Comparison of ENCODE assay signal across 26 mouse cellular contexts in the genomic region with DNA sequence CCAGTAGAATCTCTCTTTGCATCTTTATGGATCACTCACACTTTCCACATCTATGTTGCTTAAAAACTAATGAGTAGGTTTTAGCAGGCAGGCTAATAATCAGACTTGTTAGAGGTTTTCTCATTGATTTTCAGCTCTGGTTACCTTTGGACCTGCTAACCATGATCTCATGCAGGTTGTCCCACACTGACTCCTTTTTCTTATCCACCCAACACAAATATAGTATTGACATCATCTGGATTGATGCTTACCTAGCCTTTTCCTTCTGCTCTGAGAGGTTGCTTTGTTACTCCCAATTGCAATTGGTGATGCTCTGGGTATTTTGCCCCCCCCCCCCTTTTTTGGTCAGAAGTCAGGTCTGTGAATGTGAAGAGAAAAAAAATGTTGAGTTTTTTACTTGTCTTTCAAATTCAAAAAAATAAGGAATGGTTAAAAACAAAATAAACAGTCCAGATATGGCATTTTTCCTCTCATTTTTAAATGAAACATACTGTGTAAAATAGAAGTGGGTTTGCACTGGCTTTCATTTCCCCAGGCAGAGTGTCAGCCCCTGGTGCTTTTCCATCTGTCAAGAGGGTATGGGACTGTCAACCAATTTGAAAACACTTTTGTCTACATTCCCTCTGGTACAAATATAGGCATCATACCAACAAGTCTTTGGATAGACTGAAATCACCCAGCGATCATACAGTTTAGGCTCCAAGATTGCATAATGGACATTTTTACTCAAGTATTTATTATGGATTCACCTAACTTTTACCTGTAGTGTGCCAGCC.
DNase-seq lines count a peak whose midpoint lies in the region; ATAC-seq and TF ChIP-seq lines count a peak whose summit lies in the region.
"Had no signal": no experiment of that assay in that cellular context is flagged by ENCODE, and none has a peak within 500 bp of the region (broad histone marks: within the 10 kb centered on the region; RNA-seq: fewer than 3 reads in every experiment).

No protein-coding gene starts in this region.

- no peak for TF ChIP-seq POLR2A in brain, embryonic 14.5 days (IDR thresholded peaks at IDR 0.05; ENCODE audit: borderline replicate concordance, extremely low read depth, insufficient read depth, insufficient read length, poor library complexity, severe bottlenecking)

- no peak overlapping the region for H3K27ac ChIP-seq in forebrain, embryonic 14.5 days (ENCODE audit: low read depth, low read length)
- H3K27ac ChIP-seq: embryonic facial prominence, embryonic 13.5 days; forebrain, embryonic 12.5 days; heart, embryonic 10.5 days; hindbrain, embryonic 14.5 days; limb, embryonic 13.5 days; midbrain, embryonic 12.5 days had no signal

- no peaks in the 10 kb centered on the region for H3K9me3 ChIP-seq in forebrain, embryonic 14.5 days (replicated peaks; ENCODE audit: control insufficient read depth, low read length)
- H3K9me3 ChIP-seq: embryonic facial prominence, embryonic 13.5 days; forebrain, embryonic 12.5 days; heart, embryonic 10.5 days; limb, embryonic 13.5 days; midbrain, embryonic 12.5 days had no signal

- no peak overlapping the region for H3K4me3 ChIP-seq in forebrain, embryonic 14.5 days (ENCODE audit: low read depth, low read length)
- H3K4me3 ChIP-seq: embryonic facial prominence, embryonic 13.5 days; forebrain, embryonic 12.5 days; heart, embryonic 10.5 days; limb, embryonic 13.5 days; midbrain, embryonic 12.5 days had no signal

- ATAC-seq in forebrain, embryonic 14.5 days: no peak
- ATAC-seq: activated CD4-positive, CD25-positive, alpha-beta regulatory T cell, adult 4 months; inflammation-experienced regulatory T-cells, adult 6 months had no signal

- peak; percentile 96 for DNase-seq in brain, adult 2 months (ENCODE audit: low read depth, low spot score)
- peak; percentile 3 for DNase-seq in brain, embryonic 14.5 days (ENCODE audit: low read depth)
- peak; percentile 76 for DNase-seq in cerebellum, adult 8-10 months
- peak; percentile 82 to 86 for DNase-seq in cerebellum, postnatal 25 days
- no peak for DNase-seq in forebrain, embryonic 14.5 days (ENCODE audit: low spot score)
- no peak for DNase-seq in yolk sac, embryonic 10.5 days (ENCODE audit: low spot score)
- DNase-seq: adrenal gland, adult 2 months; adrenal gland, postnatal 36 days; B cell, adult 2 months; gastrocnemius, postnatal 25 days; heart, adult 11 months; heart, postnatal 36 days; kidney, adult 11 months; kidney, postnatal 14 days; lung, postnatal 36 days; thymus, adult 2 months; thymus, postnatal 36 days had no signal

- H3K27me3 ChIP-seq in forebrain, embryonic 14.5 days (replicated peaks; ENCODE audit: control insufficient read depth, insufficient read depth, low read length): no peaks in the 10 kb centered on the region
- H3K27me3 ChIP-seq: embryonic facial prominence, embryonic 13.5 days; forebrain, embryonic 12.5 days; limb, embryonic 13.5 days; midbrain, embryonic 12.5 days had no signal

- no peak for TF ChIP-seq CTCF in brain, embryonic 14.5 days (IDR thresholded peaks at IDR 0.05; ENCODE audit: borderline replicate concordance, extremely low read depth, insufficient read depth, insufficient read length)

- no peaks in the 10 kb centered on the region for H3K36me3 ChIP-seq in forebrain, embryonic 14.5 days (ENCODE audit: control insufficient read depth, insufficient read depth, low read length)
- H3K36me3 ChIP-seq: embryonic facial prominence, embryonic 13.5 days; forebrain, embryonic 12.5 days; heart, embryonic 10.5 days; limb, embryonic 13.5 days; midbrain, embryonic 12.5 days had no signal

- no peak overlapping the region for H3K4me2 ChIP-seq in forebrain, embryonic 14.5 days (ENCODE audit: low read length)
- H3K4me2 ChIP-seq: embryonic facial prominence, embryonic 13.5 days; forebrain, embryonic 12.5 days; hindbrain, embryonic 14.5 days; limb, embryonic 13.5 days; liver, embryonic 11.5 days; midbrain, embryonic 12.5 days had no signal

- no peak overlapping the region for H3K9ac ChIP-seq in forebrain, embryonic 14.5 days (ENCODE audit: low read length)
- H3K9ac ChIP-seq: embryonic facial prominence, embryonic 13.5 days; forebrain, embryonic 12.5 days; hindbrain, embryonic 14.5 days; limb, embryonic 13.5 days; midbrain, embryonic 12.5 days had no signal

- H3K4me1 ChIP-seq in forebrain, embryonic 14.5 days (ENCODE audit: control insufficient read depth, insufficient read depth, low read length): no peaks in the 10 kb centered on the region
- H3K4me1 ChIP-seq: embryonic facial prominence, embryonic 13.5 days; forebrain, embryonic 12.5 days; heart, embryonic 10.5 days; limb, embryonic 13.5 days; midbrain, embryonic 12.5 days had no signal

- WGBS in forebrain, embryonic 14.5 days: 100% methylated on average over 1 of the region's 1 CpGs

Comparison
In these comparisons a context has a peak if more than half of its experiments do, and no peak if none do; other contexts are left out.
1. DNase-seq: peak in brain, adult 2 months (single experiment), brain, embryonic 14.5 days (single experiment), cerebellum, adult 8-10 months (single experiment) and cerebellum, postnatal 25 days (2 of 2); none in forebrain, embryonic 14.5 days (single experiment) and yolk sac, embryonic 10.5 days (single experiment).